Mouse (Mus musculus) heart, embryonic 10.5 days (tissue): ENCODE results near the gene Atp13a3. TPM values are rescaled to one million over a fixed set of nuclear protein-coding genes. Genes with fewer than 3 reads are reported as not detected.

ENCODE experiments used
- polyA plus RNA-seq: library from polyadenylated mRNA; unstranded; fragments of >200 nt; fragmentation: Nextera tagmentation; extraction: Ambion mirVana; gene quantifications from 2 replicates; pipeline ENCODE4 v1.2.1, GENCODE M21; 2016

Gene Atp13a3
- polyA plus RNA-seq, 1 experiment from 2014 or later = 12.3 TPM

Other genes with a start within 250 kb of the Atp13a3 start
- 0.23 TPM in 1 of 2 replicates, not detected in the other for gene Cpn2, start 138.5 kb downstream of the Atp13a3 start, polyA plus RNA-seq
- gene Lrrc15, start 122.7 kb downstream of the Atp13a3 start, polyA plus RNA-seq = 0.20 and 0.37 TPM in 2 replicates
- gene Gp5, start 95.2 kb downstream of the Atp13a3 start, polyA plus RNA-seq = 3.0 and 5.4 TPM in 2 replicates
- 16.1 and 23.1 TPM in 2 replicates for gene Tmem44, start 144.9 kb upstream of the Atp13a3 start, polyA plus RNA-seq
- gene Lsg1, start 181.6 kb upstream of the Atp13a3 start, polyA plus RNA-seq = 48.6 and 61.8 TPM in 2 replicates
- gene Fam43a, start 193.7 kb upstream of the Atp13a3 start, polyA plus RNA-seq = 14.3 and 14.4 TPM in 2 replicates